Mouse (Mus musculus): Measurements from ENCODE around the gene Nfxl1. TPM values are rescaled to one million over a fixed set of nuclear protein-coding genes. Genes with fewer than 3 reads are reported as not detected.

Gene Nfxl1
- polyA plus RNA-seq, 1 experiment from 2014 or later = 18.0 TPM

DNA sequence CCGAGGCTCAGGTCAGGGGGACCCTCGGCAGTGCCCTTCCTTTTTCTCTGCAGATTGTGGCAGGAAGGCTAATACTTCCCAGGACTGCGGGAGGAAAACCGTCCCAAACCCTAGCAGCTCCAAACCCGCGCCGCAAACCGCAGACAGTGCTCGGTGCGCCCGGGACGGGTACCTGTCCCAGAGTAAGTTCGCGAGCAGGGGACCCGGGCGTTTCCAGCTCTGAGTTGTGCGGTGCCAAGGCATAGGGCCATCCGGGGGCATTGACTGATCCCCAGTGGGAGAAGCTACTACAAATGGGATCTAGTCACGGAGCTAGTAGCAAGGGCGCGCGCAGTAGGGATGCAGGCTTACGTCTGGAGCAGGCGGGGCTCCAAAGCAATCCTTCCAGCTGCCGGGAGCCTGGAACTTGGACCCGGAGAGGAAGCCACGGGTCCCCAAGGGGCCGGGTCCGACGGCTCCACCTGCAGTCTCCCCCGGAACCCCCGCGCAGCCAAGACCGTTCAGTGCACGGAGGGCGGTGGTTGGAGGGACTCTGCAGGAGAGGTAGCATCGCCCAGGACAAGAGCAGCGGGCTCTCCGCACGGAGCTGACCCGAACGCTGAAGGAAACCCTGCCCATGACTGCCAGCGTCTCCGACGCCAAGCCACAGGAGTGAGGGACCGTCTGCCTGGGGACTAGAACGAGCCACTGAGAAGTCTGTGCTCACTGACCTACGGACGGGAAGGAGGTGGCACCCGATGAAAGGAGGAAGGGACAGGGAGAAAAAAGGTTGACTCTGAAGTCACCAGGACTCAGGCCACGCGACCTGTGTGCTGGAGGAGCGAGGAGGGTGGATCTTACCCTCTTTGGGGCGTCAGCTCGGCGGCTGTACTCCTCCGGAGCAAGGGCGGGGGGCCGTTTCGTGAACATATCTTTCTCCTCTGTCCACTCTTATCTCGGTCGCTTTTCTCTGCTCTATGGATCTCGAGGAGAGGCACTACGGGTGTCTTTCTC lies 55.7 kb downstream of the Nfxl1 start, which contains the start of gene Corin:
Corin (minus strand) TSS at position 943 of the 993 bp plus-strand sequence.
- peaks cover 7% of the 10 kb centered on the region; the same call in 1 of the 2 replicates for H3K4me1 ChIP-seq (ENCODE audit: insufficient read depth, low read length)
- no peak within 1 kb of the TSS for H3K27ac ChIP-seq (ENCODE audit: low read length)
- ATAC-seq (ENCODE audit: low FRiP score, low TSS enrichment) = peak; percentile 76
- no peaks in the 10 kb centered on the region for H3K36me3 ChIP-seq (ENCODE audit: insufficient read depth, low read length)
- peaks cover 25% of the 10 kb centered on the region for H3K27me3 ChIP-seq (ENCODE audit: insufficient read depth, low read length)
- H3K4me3 ChIP-seq (ENCODE audit: low read length) = peak within 1 kb of the TSS; percentile 43
- peak within 1 kb of the TSS; percentile 56 for H3K4me2 ChIP-seq (replicated peaks; ENCODE audit: low read depth, low read length)
- H3K9ac ChIP-seq (replicated peaks; ENCODE audit: low read length) = peak within 1 kb of the TSS; percentile 33
- H3K9me3 ChIP-seq (ENCODE audit: low read length) = no peaks in the 10 kb centered on the region
- under 1% methylated on average over 64 of the region's 64 CpGs for WGBS

DNA sequence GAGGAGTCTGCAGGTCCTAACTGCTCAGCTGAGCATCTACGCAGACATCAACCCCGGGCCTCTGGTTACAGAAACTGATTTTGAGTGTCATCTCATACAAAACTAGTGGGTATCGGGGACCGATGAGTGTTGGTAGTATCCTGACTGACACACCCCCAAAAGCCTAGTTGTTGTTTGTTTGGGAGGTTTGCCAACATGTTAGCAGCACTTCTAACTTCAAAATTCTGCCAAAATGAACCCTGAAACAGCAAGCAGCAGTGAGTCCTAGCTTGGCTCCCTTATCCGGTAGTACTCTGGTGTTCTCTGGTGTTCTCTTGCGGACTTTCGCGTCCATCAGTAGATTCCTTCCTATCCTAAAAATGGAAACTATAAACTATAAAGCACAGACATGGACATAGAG lies 56.7 kb downstream of the Nfxl1 start:
- Histone ChIP-seq H3K9me3 (ENCODE audit: low read length) (no peaks in the 10 kb centered on the region), H3K27me3 (ENCODE audit: insufficient read depth, low read length) (peaks cover 25% of the 10 kb centered on the region), H3K9ac (replicated peaks; ENCODE audit: low read length) (no peak overlapping the region), H3K4me2 (replicated peaks; ENCODE audit: low read depth, low read length) (peak overlapping the region; percentile 56), H3K4me3 (ENCODE audit: low read length) (peak overlapping the region; percentile 43), H3K36me3 (ENCODE audit: insufficient read depth, low read length) (no peaks in the 10 kb centered on the region), H3K4me1 (ENCODE audit: insufficient read depth, low read length) (peaks cover 7% of the 10 kb centered on the region; the same call in 1 of the 2 replicates), H3K27ac (ENCODE audit: low read length) (no peak overlapping the region)
- ATAC-seq (ENCODE audit: low FRiP score, low TSS enrichment) = no peak
- WGBS = 64% methylated on average over 8 of the region's 8 CpGs

DNA sequence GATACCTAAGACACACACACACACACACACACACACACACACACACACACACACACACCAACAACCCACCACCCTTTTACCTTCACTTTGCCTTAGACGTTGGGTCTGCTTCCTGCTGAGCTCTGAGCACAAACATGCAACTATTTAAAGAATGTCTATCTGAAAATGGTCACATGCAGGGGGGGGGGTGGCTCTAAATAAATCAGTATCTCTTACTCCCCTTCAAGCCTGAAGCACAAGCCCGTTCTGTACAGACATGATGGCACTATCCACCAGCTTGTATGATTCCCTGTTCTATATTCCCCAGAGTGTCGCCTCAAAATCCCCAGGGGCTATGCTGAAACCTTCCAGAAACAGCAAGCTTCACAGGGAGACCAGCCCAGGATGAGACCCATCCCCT lies 57.7 kb downstream of the Nfxl1 start:
- no peak for ATAC-seq (ENCODE audit: low FRiP score, low TSS enrichment)
- WGBS = 46% methylated on average over 3 of the region's 3 CpGs
- no peak overlapping the region for H3K9ac ChIP-seq (replicated peaks; ENCODE audit: low read length)
- H3K4me2 ChIP-seq (replicated peaks; ENCODE audit: low read depth, low read length) = no peak overlapping the region
- no peaks in the 10 kb centered on the region for H3K9me3 ChIP-seq (ENCODE audit: low read length)
- H3K36me3 ChIP-seq (ENCODE audit: insufficient read depth, low read length) = no peaks in the 10 kb centered on the region
- peaks cover 25% of the 10 kb centered on the region for H3K27me3 ChIP-seq (ENCODE audit: insufficient read depth, low read length)
- H3K4me1 ChIP-seq (ENCODE audit: insufficient read depth, low read length) = peaks cover 7% of the 10 kb centered on the region; the same call in 1 of the 2 replicates
- no peak overlapping the region for H3K4me3 ChIP-seq (ENCODE audit: low read length)
- H3K27ac ChIP-seq (ENCODE audit: low read length) = no peak overlapping the region

DNA sequence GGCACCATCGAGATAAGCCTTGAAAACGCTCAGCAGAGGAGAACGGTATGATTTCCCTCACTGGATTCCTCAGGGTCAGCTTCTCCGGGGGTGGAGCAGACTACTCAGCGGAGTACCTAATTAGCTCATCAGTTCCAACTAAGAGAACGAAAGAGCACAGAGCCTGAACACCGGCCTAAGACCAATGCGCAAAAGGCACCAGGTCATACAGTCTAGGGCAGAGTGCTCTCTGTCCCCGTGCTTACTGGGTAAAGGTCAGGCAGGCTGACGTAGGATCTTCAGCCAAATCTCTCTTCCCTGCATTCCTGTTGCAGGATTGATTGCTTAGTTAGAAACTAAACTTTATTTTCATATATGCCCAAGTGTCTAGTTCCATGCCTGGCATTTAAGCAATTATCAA lies 61.2 kb downstream of the Nfxl1 start:
- no peak overlapping the region for H3K9ac ChIP-seq (replicated peaks; ENCODE audit: low read length)
- no peak overlapping the region for H3K27ac ChIP-seq (ENCODE audit: low read length)
- H3K9me3 ChIP-seq (ENCODE audit: low read length) = no peaks in the 10 kb centered on the region
- WGBS = 45% methylated on average over 10 of the region's 10 CpGs
- no peak for ATAC-seq (ENCODE audit: low FRiP score, low TSS enrichment)
- no peaks in the 10 kb centered on the region; the same call in 1 of the 2 replicates for H3K4me1 ChIP-seq (ENCODE audit: insufficient read depth, low read length)
- peaks cover 8% of the 10 kb centered on the region for H3K27me3 ChIP-seq (ENCODE audit: insufficient read depth, low read length)
- H3K4me3 ChIP-seq (ENCODE audit: low read length) = no peak overlapping the region
- H3K4me2 ChIP-seq (replicated peaks; ENCODE audit: low read depth, low read length) = no peak overlapping the region
- no peaks in the 10 kb centered on the region for H3K36me3 ChIP-seq (ENCODE audit: insufficient read depth, low read length)

DNA sequence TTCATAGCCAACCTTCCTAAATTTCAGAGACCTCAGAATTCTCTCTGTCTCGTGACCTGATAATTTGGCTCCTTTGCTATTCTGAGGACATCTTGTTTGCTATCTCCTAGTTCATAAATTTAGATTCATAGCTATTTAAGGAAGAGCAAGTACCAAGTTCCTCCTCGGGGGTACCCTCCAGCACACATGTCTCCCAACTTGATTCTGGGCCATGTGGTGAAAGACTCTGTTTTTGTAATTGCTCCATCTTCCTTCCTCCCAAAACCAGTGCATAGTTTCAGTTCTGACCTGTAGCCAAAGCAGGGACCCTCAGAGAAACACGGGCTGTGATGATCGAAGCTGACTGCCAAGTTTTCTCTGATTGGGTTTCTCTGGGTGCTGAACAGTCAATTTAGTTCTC lies 62.7 kb downstream of the Nfxl1 start:
- H3K4me3 ChIP-seq (ENCODE audit: low read length) = no peak overlapping the region
- ATAC-seq (ENCODE audit: low FRiP score, low TSS enrichment) = no peak
- no peak overlapping the region for H3K4me2 ChIP-seq (replicated peaks; ENCODE audit: low read depth, low read length)
- no peak overlapping the region for H3K9ac ChIP-seq (replicated peaks; ENCODE audit: low read length)
- no peaks in the 10 kb centered on the region for H3K36me3 ChIP-seq (ENCODE audit: insufficient read depth, low read length)
- H3K4me1 ChIP-seq (ENCODE audit: insufficient read depth, low read length) = no peaks in the 10 kb centered on the region; the same call in 1 of the 2 replicates
- H3K27me3 ChIP-seq (ENCODE audit: insufficient read depth, low read length) = no peaks in the 10 kb centered on the region
- no peak overlapping the region for H3K27ac ChIP-seq (ENCODE audit: low read length)
- WGBS = 80% methylated on average over 4 of the region's 4 CpGs
- H3K9me3 ChIP-seq (ENCODE audit: low read length) = no peaks in the 10 kb centered on the region

DNA sequence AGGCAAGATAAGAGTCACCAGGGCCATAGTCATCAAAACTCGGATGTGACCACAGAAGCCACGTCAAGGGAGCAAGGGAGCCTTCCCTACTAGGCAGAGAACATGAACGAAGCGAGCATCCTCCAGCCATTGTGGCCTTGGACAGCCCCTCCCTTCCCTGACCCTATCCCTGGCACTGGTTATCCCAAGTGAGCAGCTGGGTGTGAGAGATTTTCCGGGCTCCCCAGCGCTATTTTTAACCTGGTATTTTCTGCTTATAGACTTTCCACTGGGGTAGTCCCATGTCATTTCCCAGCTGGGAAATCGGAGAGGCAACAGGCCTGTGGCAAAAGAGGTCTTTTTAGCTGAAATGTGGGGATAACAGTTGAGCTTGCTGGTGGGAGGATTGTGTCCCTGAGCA lies 65.6 kb downstream of the Nfxl1 start:
- Histone ChIP-seq H3K4me3 (ENCODE audit: low read length) (no peak overlapping the region), H3K27me3 (ENCODE audit: insufficient read depth, low read length) (no peaks in the 10 kb centered on the region), H3K27ac (ENCODE audit: low read length) (no peak overlapping the region), H3K36me3 (ENCODE audit: insufficient read depth, low read length) (no peaks in the 10 kb centered on the region), H3K4me2 (replicated peaks; ENCODE audit: low read depth, low read length) (no peak overlapping the region), H3K9ac (replicated peaks; ENCODE audit: low read length) (no peak overlapping the region), H3K9me3 (ENCODE audit: low read length) (no peaks in the 10 kb centered on the region), H3K4me1 (ENCODE audit: insufficient read depth, low read length) (no peaks in the 10 kb centered on the region)
- 74% methylated on average over 7 of the region's 7 CpGs for WGBS
- no peak for ATAC-seq (ENCODE audit: low FRiP score, low TSS enrichment)

DNA sequence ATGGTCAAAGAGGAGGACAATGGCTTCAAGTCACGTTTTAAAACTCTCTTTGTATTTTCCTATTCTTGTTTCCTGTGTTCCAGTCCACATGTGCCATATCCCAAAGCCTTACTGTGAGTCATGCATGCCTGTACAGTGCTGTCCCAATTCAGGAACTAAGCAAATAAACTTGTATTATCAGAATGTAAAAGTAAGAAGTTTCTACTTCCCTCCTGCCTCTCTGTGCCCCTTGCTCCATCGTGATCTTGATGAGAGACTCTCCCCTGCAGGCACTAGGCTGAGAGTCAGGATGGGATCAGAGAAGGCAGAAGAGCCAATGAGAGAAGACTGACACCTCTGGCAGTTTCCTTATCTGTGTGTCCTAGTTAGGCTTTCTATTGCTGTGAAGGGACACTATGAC lies 68.3 kb downstream of the Nfxl1 start:
- Histone ChIP-seq H3K4me2 (replicated peaks; ENCODE audit: low read depth, low read length) (no peak overlapping the region), H3K9ac (replicated peaks; ENCODE audit: low read length) (no peak overlapping the region), H3K27me3 (ENCODE audit: insufficient read depth, low read length) (no peaks in the 10 kb centered on the region), H3K4me3 (ENCODE audit: low read length) (no peak overlapping the region), H3K27ac (ENCODE audit: low read length) (no peak overlapping the region), H3K36me3 (ENCODE audit: insufficient read depth, low read length) (no peaks in the 10 kb centered on the region), H3K4me1 (ENCODE audit: insufficient read depth, low read length) (no peaks in the 10 kb centered on the region), H3K9me3 (ENCODE audit: low read length) (no peaks in the 10 kb centered on the region)
- no peak for ATAC-seq (ENCODE audit: low FRiP score, low TSS enrichment)
- 66% methylated on average over 2 of the region's 2 CpGs for WGBS

DNA sequence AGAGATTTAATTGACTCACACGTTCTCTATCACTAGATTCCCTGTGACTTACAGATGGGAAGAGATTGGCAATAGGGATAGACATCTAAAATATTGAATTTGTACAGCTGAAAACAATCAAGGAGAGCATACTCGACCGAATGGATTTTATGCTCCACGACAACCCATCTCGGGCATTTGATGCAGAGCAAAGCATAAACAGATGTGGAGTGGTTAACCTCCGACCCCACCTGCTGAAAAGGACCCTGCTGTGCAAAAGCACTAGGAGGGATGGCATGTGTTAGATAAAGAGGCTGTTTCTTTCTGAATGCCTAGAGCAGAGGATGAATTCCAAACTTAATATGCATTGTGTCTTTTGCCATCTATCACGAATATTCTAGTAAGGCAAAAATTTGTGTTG lies 79.0 kb downstream of the Nfxl1 start:
- H3K36me3 ChIP-seq (ENCODE audit: insufficient read depth, low read length) = no peaks in the 10 kb centered on the region
- no peak overlapping the region for H3K4me3 ChIP-seq (ENCODE audit: low read length)
- ATAC-seq (ENCODE audit: low FRiP score, low TSS enrichment) = no peak
- no peak overlapping the region for H3K4me2 ChIP-seq (replicated peaks; ENCODE audit: low read depth, low read length)
- WGBS = 40% methylated on average over 7 of the region's 7 CpGs
- no peak overlapping the region for H3K27ac ChIP-seq (ENCODE audit: low read length)
- no peak overlapping the region for H3K9ac ChIP-seq (replicated peaks; ENCODE audit: low read length)
- H3K4me1 ChIP-seq (ENCODE audit: insufficient read depth, low read length) = no peaks in the 10 kb centered on the region
- no peaks in the 10 kb centered on the region for H3K27me3 ChIP-seq (ENCODE audit: insufficient read depth, low read length)
- H3K9me3 ChIP-seq (ENCODE audit: low read length) = no peaks in the 10 kb centered on the region

DNA sequence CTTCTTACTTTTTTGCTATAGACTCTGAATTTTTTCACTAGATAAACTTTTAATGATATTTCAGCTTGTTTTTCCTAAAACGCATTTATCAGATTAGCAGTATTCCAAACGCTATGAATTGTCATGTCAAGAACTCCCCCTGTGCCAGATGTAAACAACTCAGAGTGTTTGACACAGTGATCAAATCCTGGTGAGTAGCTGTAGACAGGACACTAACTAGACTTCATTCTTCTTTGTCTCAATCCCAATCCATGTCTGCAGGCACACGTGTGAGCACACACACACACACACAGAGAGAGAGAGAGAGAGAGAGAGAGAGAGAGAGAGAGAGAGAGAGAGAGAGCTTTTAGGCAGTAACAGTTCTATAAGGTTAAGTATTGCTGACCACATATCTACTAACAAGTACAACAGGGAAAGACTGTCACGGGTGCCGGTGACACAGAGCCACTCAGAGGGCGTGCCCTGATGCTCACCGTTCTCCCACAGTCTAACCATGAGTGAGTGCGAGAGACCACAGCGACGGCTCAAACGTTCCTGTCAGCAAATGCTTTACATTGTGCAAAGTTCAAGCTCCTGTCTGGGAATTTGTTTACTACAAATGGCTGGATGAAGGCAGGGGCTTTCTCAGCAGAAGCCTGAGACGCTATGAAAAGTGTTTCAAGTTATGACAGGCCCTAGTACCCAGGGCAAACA lies 87.0 kb downstream of the Nfxl1 start:
- H3K4me1 ChIP-seq (ENCODE audit: insufficient read depth, low read length) = no peaks in the 10 kb centered on the region
- H3K4me2 ChIP-seq (replicated peaks; ENCODE audit: low read depth, low read length) = no peak overlapping the region
- H3K27me3 ChIP-seq (ENCODE audit: insufficient read depth, low read length) = no peaks in the 10 kb centered on the region
- H3K4me3 ChIP-seq (ENCODE audit: low read length) = no peak overlapping the region
- ATAC-seq (ENCODE audit: low FRiP score, low TSS enrichment) = no peak
- no peaks in the 10 kb centered on the region for H3K9me3 ChIP-seq (ENCODE audit: low read length)
- no peak overlapping the region for H3K9ac ChIP-seq (replicated peaks; ENCODE audit: low read length)
- no peak overlapping the region for H3K27ac ChIP-seq (ENCODE audit: low read length)
- H3K36me3 ChIP-seq (ENCODE audit: insufficient read depth, low read length) = no peaks in the 10 kb centered on the region
- 58% methylated on average over 12 of the region's 12 CpGs for WGBS

DNA sequence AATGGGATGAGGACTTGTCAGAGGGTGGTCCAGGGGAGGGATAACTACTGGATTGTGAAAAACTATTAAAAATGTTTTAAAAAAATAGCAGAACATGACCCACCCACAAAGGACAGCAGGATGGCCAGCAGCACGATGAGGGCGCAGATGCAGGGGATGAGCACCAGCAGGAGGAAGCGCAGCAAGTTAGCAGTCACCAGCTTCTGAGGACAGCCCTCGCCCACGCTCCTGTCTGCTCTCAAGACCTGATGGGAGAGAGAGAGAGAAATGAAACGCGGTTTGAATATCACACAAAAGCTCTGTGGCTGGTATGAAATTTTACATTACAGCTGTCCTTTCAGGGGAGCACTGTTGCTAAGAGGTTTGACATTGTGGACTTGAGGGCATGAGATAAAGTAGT lies 87.7 kb downstream of the Nfxl1 start:
- Histone ChIP-seq H3K9me3 (ENCODE audit: low read length) (no peaks in the 10 kb centered on the region), H3K4me1 (ENCODE audit: insufficient read depth, low read length) (no peaks in the 10 kb centered on the region), H3K9ac (replicated peaks; ENCODE audit: low read length) (no peak overlapping the region), H3K4me2 (replicated peaks; ENCODE audit: low read depth, low read length) (no peak overlapping the region), H3K27ac (ENCODE audit: low read length) (no peak overlapping the region), H3K27me3 (ENCODE audit: insufficient read depth, low read length) (no peaks in the 10 kb centered on the region), H3K4me3 (ENCODE audit: low read length) (no peak overlapping the region), H3K36me3 (ENCODE audit: insufficient read depth, low read length) (no peaks in the 10 kb centered on the region)
- no peak for ATAC-seq (ENCODE audit: low FRiP score, low TSS enrichment)
- WGBS = 75% methylated on average over 7 of the region's 7 CpGs

Data from kidney, embryonic 16.5 days (tissue).